Mouse (Mus musculus) layer of hippocampus, postnatal 10 days (tissue): ENCODE data around the gene Prss50. TPM values are rescaled to one million over a fixed set of nuclear protein-coding genes. Genes with fewer than 3 reads are reported as not detected.
"Not testable (repeated sequence)": the region's sequence is repeated elsewhere in the genome, so short reads cannot be mapped to it uniquely, and the experiment has no call there.

Source experiments
- DNase-seq, 2 experiments: peaks; one replicate each; pipeline ENCODE4 v3.0.0; 2021; ENCODE audit warnings: low spot score in 2 of 2
- long read RNA-seq: library from polyadenylated mRNA; stranded (forward); transcript quantifications from one replicate; pipeline ENCODE4 v2.0.0, GENCODE M21; 2023
- total RNA-seq, 2 experiments: library from RNA; stranded (reverse); gene quantifications; 2 replicates each; pipeline ENCODE4 v1.2.3; 2021

Prss50 gene
- under 1 TPM; 0.31 to 0.41 TPM for total RNA-seq
- long read RNA-seq, result 0 reads

- DNase-seq, result no peak
These were observed at the start of gene Prss50 for GRCm38 (mm10) chr9:110857781-110858472. Prss50 (plus strand) TSS chr9:110857967.

GRCm38 (mm10) chr9:110810051-110810450 lies 47.7 kb upstream of the Prss50 start:
- no peak for DNase-seq

GRCm38 (mm10) chr9:110813789-110814188 lies 44.0 kb upstream of the Prss50 start, which contains the start of gene Prss44:
Prss44 (plus strand) TSS chr9:110813994.
- DNase-seq, result no peak

- DNase-seq, result not testable (repeated sequence)
These were observed 37.2 kb upstream of the Prss50 start for GRCm38 (mm10) chr9:110820546-110820945.

- no peak for DNase-seq
These were observed 36.3 kb upstream of the Prss50 start for GRCm38 (mm10) chr9:110821436-110821835.

GRCm38 (mm10) chr9:110825426-110825825 lies 32.3 kb upstream of the Prss50 start:
- DNase-seq, result no peak

GRCm38 (mm10) chr9:110825832-110826231 lies 31.9 kb upstream of the Prss50 start:
- no peak for DNase-seq

GRCm38 (mm10) chr9:110826390-110826789 lies 31.4 kb upstream of the Prss50 start, which contains the start of gene Prss43:
Prss43 (plus strand) TSS chr9:110826690.
- DNase-seq, result no peak

GRCm38 (mm10) chr9:110833021-110833420 lies 24.7 kb upstream of the Prss50 start:
- no peak for DNase-seq

GRCm38 (mm10) chr9:110834411-110834810 lies 23.4 kb upstream of the Prss50 start, which contains the start of gene Prss45:
Prss45 (plus strand) TSS chr9:110834588.
- no peak for DNase-seq

- DNase-seq, result no peak
These were observed 22.8 kb upstream of the Prss50 start for GRCm38 (mm10) chr9:110834961-110835360.

- DNase-seq, result peak in 1 of 2 experiments; percentile 34
These were observed 21.7 kb upstream of the Prss50 start for GRCm38 (mm10) chr9:110836112-110836511.

- DNase-seq, result no peak
These were observed 16.9 kb upstream of the Prss50 start for GRCm38 (mm10) chr9:110840905-110841304.

GRCm38 (mm10) chr9:110841438-110841837 lies 16.3 kb upstream of the Prss50 start:
- no peak for DNase-seq

GRCm38 (mm10) chr9:110844206-110844605 lies 13.6 kb upstream of the Prss50 start, which contains the start of gene Prss46:
Prss46 (plus strand) TSS chr9:110844506.
- no peak for DNase-seq

- no peak for DNase-seq
These were observed 8.6 kb upstream of the Prss50 start for GRCm38 (mm10) chr9:110849162-110849561.

- no peak for DNase-seq
These were observed 1.9 kb upstream of the Prss50 start for GRCm38 (mm10) chr9:110855903-110856302.

- DNase-seq, result no peak
These were observed 847 bp upstream of the Prss50 start for GRCm38 (mm10) chr9:110856920-110857319.

GRCm38 (mm10) chr9:110858523-110858922 lies 756 bp downstream of the Prss50 start:
- DNase-seq, result no peak

- no peak for DNase-seq
These were observed 1.3 kb downstream of the Prss50 start for GRCm38 (mm10) chr9:110858967-110859596.

- DNase-seq, result peak; percentile 74 to 75
These were observed 13.3 kb downstream of the Prss50 start for GRCm38 (mm10) chr9:110871030-110871429.
